Mouse (Mus musculus) MEL (cell line): ENCODE measurements around the gene Esr1. TPM values are rescaled to one million over a fixed set of nuclear protein-coding genes. Genes with fewer than 3 reads are reported as not detected.
A peak's percentile ranks its signal among the peaks of the same experiment; 100 is the strongest.

Source experiments
- DNase-seq: peaks from one replicate; pipeline ENCODE4 v3.0.0; 2011; ENCODE audit warnings: low read depth, low spot score
- H3K27ac ChIP-seq: 2 replicates; pipeline ENCODE4 v1.5.1; 2012; ENCODE audit warnings: low read depth, mild to moderate bottlenecking, control low read depth, low read length, moderate library complexity; ENCODE audit not compliant: control insufficient read depth
- H3K27me3 ChIP-seq, 2 experiments: fragments of 150-350 bp in 1 of 2; sonication (generic) in 1 of 2; 2 replicates each; pipeline ENCODE4 v1.6.1; 2012; ENCODE audit warnings: low read length in 2 of 2, mild to moderate bottlenecking in 2 of 2, improper control_type of control experiment in 1 of 2, moderate library complexity in 1 of 2; ENCODE audit not compliant: insufficient read depth in 2 of 2, control insufficient read depth in 1 of 2
- H3K36me3 ChIP-seq, 2 experiments: 2 replicates each; pipeline ENCODE4 v1.6.1; 2012 to 2014; ENCODE audit warnings: low read length in 2 of 2, improper control_type of control experiment in 1 of 2, inconsistent platforms in 1 of 2, mild to moderate bottlenecking in 1 of 2; ENCODE audit not compliant: insufficient read depth in 2 of 2, control insufficient read depth in 1 of 2
- H3K4me1 ChIP-seq, 2 experiments: fragments of 150-350 bp in 1 of 2; sonication (generic) in 1 of 2; 2 replicates each; pipeline ENCODE4 v1.6.1; 2012; ENCODE audit warnings: low read length in 2 of 2, improper control_type of control experiment in 1 of 2, mild to moderate bottlenecking in 1 of 2; ENCODE audit not compliant: insufficient read depth in 2 of 2, control insufficient read depth in 1 of 2
- H3K4me3 ChIP-seq, 2 experiments: fragments of 150-350 bp in 1 of 2; sonication (generic) in 1 of 2; 2 replicates each; pipeline ENCODE4 v1.5.1; 2012; ENCODE audit warnings: low read depth in 2 of 2, low read length in 2 of 2, mild to moderate bottlenecking in 2 of 2, moderate library complexity in 2 of 2, control low read depth in 1 of 2, improper control_type of control experiment in 1 of 2; ENCODE audit not compliant: control insufficient read depth in 1 of 2, insufficient read depth in 1 of 2
- H3K79me2 ChIP-seq: 2 replicates; pipeline ENCODE4 v1.6.1; 2012; ENCODE audit warnings: mild to moderate bottlenecking, low read length, moderate library complexity; ENCODE audit not compliant: control insufficient read depth, poor library complexity, insufficient read depth
- H3K9ac ChIP-seq: 2 replicates; pipeline ENCODE4 v1.6.1; 2012; ENCODE audit warnings: low read depth, mild to moderate bottlenecking, control low read depth, low read length, moderate library complexity; ENCODE audit not compliant: control insufficient read depth, poor library complexity, severe bottlenecking
- H3K9me3 ChIP-seq: fragments of 150-350 bp; sonication (generic); replicated peaks from 2 replicates; pipeline ENCODE4 v1.6.1; 2012; ENCODE audit warnings: mild to moderate bottlenecking, low read length, improper control_type of control experiment, moderate library complexity; ENCODE audit not compliant: insufficient read depth
- BHLHE40 ChIP-seq: IDR thresholded peaks from 2 replicates; pipeline ENCODE4 v1.6.1; 2012; ENCODE audit warnings: low read depth, mild to moderate bottlenecking, inconsistent platforms, low read length, improper control_type of control experiment, borderline replicate concordance
- CHD1 ChIP-seq: IDR thresholded peaks from 2 replicates; pipeline ENCODE4 v1.6.1; 2012; ENCODE audit warnings: low read depth, mild to moderate bottlenecking, inconsistent platforms, low read length, improper control_type of control experiment
- ELF1 ChIP-seq: IDR thresholded peaks from 2 replicates; pipeline ENCODE4 v1.6.1; 2014; ENCODE audit warnings: low read depth, mild to moderate bottlenecking, inconsistent platforms, low read length, improper control_type of control experiment, moderate library complexity
- EP300 ChIP-seq, 2 experiments: IDR thresholded peaks; 2 replicates each; pipeline ENCODE4 v1.6.1; 2011; ENCODE audit warnings: improper control_type of control experiment in 2 of 2, low read length in 2 of 2, low read depth in 1 of 2, mild to moderate bottlenecking in 1 of 2
- ETS1 ChIP-seq: IDR thresholded peaks from 2 replicates; pipeline ENCODE4 v1.6.1; 2012; ENCODE audit warnings: low read depth, mild to moderate bottlenecking, inconsistent platforms, low read length, improper control_type of control experiment, moderate library complexity
- GABPA ChIP-seq: IDR thresholded peaks from 2 replicates; pipeline ENCODE4 v1.6.1; 2012; ENCODE audit warnings: low read depth, mild to moderate bottlenecking, inconsistent platforms, low read length, improper control_type of control experiment, moderate library complexity
- HCFC1 ChIP-seq: IDR thresholded peaks from 2 replicates; pipeline ENCODE4 v1.6.1; 2012; ENCODE audit warnings: low read depth, mild to moderate bottlenecking, inconsistent platforms, low read length, improper control_type of control experiment, moderate library complexity
- JUND ChIP-seq: IDR thresholded peaks from 2 replicates; pipeline ENCODE4 v1.6.1; 2011; ENCODE audit warnings: low read depth, mild to moderate bottlenecking, improper control_type of control experiment, low read length
- KAT2A ChIP-seq: conservative IDR thresholded peaks from 2 replicates; pipeline ENCODE4 v1.6.1; 2012; ENCODE audit warnings: low read depth, low read length, improper control_type of control experiment, inconsistent platforms
- MAX ChIP-seq: IDR thresholded peaks from 2 replicates; pipeline ENCODE4 v1.6.1; 2011; ENCODE audit warnings: low read length, improper control_type of control experiment
- MAZ ChIP-seq: IDR thresholded peaks from 2 replicates; pipeline ENCODE4 v1.6.1; 2012; ENCODE audit warnings: low read depth, mild to moderate bottlenecking, inconsistent platforms, low read length, improper control_type of control experiment
- MEF2A ChIP-seq: IDR thresholded peaks from 2 replicates; pipeline ENCODE4 v1.6.1; 2014; ENCODE audit warnings: low read depth, mild to moderate bottlenecking, inconsistent platforms, low read length, improper control_type of control experiment; ENCODE audit not compliant: poor library complexity, insufficient replicate concordance, severe bottlenecking; ENCODE audit errors: extremely low read depth
- MYC ChIP-seq: IDR thresholded peaks from 2 replicates; pipeline ENCODE4 v1.6.1; 2011; ENCODE audit warnings: low read depth, mild to moderate bottlenecking, low read length, improper control_type of control experiment, moderate library complexity
- NELFE ChIP-seq: IDR thresholded peaks from 2 replicates; pipeline ENCODE4 v1.6.1; 2011; ENCODE audit warnings: low read depth, low read length, improper control_type of control experiment
- NRF1 ChIP-seq: IDR thresholded peaks from 2 replicates; pipeline ENCODE4 v1.6.1; 2014; ENCODE audit warnings: low read depth, mild to moderate bottlenecking, inconsistent platforms, low read length, improper control_type of control experiment, moderate library complexity; ENCODE audit not compliant: poor library complexity, insufficient read depth, severe bottlenecking
- POLR2A ChIP-seq, 2 experiments: IDR thresholded peaks; 2 replicates each; pipeline ENCODE4 v1.6.1; 2011 to 2012; ENCODE audit warnings: low read length in 2 of 2, mild to moderate bottlenecking in 2 of 2, control low read depth in 1 of 2, improper control_type of control experiment in 1 of 2, low read depth in 1 of 2, moderate library complexity in 1 of 2; ENCODE audit not compliant: control insufficient read depth in 1 of 2, insufficient read depth in 1 of 2, poor library complexity in 1 of 2
- POLR2AphosphoS2 ChIP-seq: IDR thresholded peaks from 2 replicates; pipeline ENCODE4 v1.6.1; 2011; ENCODE audit warnings: low read length, improper control_type of control experiment
- SMC3 ChIP-seq: IDR thresholded peaks from 2 replicates; pipeline ENCODE4 v1.6.1; 2011; ENCODE audit warnings: low read depth, low read length, improper control_type of control experiment
- TAL1 ChIP-seq: IDR thresholded peaks from 2 replicates; pipeline ENCODE4 v1.6.1; 2012; ENCODE audit warnings: mild to moderate bottlenecking, inconsistent platforms, low read length, moderate library complexity, mixed read lengths
- TBP ChIP-seq: IDR thresholded peaks from 2 replicates; pipeline ENCODE4 v1.8.0; 2011; ENCODE audit warnings: low read depth, low read length, improper control_type of control experiment
- USF1 ChIP-seq: IDR thresholded peaks from 2 replicates; pipeline ENCODE4 v1.6.1; 2014; ENCODE audit warnings: low read depth, mild to moderate bottlenecking, inconsistent platforms, low read length, improper control_type of control experiment, moderate library complexity
- ZC3H11A ChIP-seq: IDR thresholded peaks from 2 replicates; pipeline ENCODE4 v1.6.1; 2012; ENCODE audit warnings: low read depth, mild to moderate bottlenecking, inconsistent platforms, low read length, improper control_type of control experiment
- ZMIZ1 ChIP-seq: IDR thresholded peaks from 2 replicates; pipeline ENCODE4 v1.6.1; 2012; ENCODE audit warnings: low read depth, mild to moderate bottlenecking, inconsistent platforms, low read length, improper control_type of control experiment, moderate library complexity
- ZNF384 ChIP-seq: IDR thresholded peaks from 2 replicates; pipeline ENCODE4 v1.6.1; 2012; ENCODE audit warnings: low read depth, mild to moderate bottlenecking, inconsistent platforms, low read length, improper control_type of control experiment
- polyA plus RNA-seq, 2 experiments: library from polyadenylated mRNA; stranded (reverse) in 1 of 2; unstranded in 1 of 2; fragments of >175 nt in 1 of 2; fragments of >200 nt in 1 of 2; gene quantifications; 2 replicates each; pipeline versions ENCODE4 v1.2.1 to v1.2.4; 2012; ENCODE audit warnings: low replicate concordance in 2 of 2, low read depth in 1 of 2; ENCODE audit not compliant: insufficient read length in 2 of 2, insufficient read depth in 1 of 2, missing spikeins in 1 of 2
- total RNA-seq: library from RNA; depleted of rRNA; stranded (reverse); fragments of 300-350 nt; gene quantifications from 2 replicates; pipeline ENCODE4 v1.2.3, GENCODE M21; 2012

Esr1 gene
- total and polyA plus RNA-seq, 3 experiments = 0.65 to 0.69 TPM; not detected in 1

DNA sequence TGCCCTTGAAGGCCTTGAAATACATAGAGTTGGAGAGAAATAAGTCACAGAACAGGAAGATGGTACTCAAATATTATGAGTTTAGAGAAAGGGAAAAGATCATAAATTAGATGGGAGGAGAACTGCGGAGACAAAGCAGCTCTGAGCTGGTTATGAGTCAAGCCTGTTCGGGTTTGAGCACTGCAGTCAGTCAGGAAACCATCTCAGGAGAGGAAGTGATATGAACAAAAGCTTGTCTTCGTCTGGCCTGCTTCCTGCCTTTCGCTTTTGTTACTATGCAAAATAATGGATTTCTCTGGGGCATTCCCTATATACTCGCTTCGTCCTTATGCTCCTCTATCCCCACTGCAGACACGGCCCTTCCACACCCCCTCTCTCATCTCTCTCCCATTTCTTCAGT, 288.9 kb downstream of the Esr1 start:
- DNase-seq = no peak
- Histone ChIP-seq H3K27me3 (no peaks in the 10 kb centered on the region), H3K79me2 (no peaks in the 10 kb centered on the region), H3K9ac (no peak overlapping the region), H3K4me3 (no peak overlapping the region), H3K27ac (no peak overlapping the region), H3K9me3 (no peaks in the 10 kb centered on the region), H3K4me1 (no peaks in the 10 kb centered on the region), H3K36me3 (no peaks in the 10 kb centered on the region)
- TF ChIP-seq CHD1 (no peak), MEF2A (no peak), SMC3 (no peak), ZNF384 (no peak), POLR2AphosphoS2 (no peak), JUND (no peak), MYC (no peak), MAZ (no peak), HCFC1 (no peak), NRF1 (no peak), TBP (no peak), POLR2A (IDR thresholded peaks at IDR 0.05; ENCODE audit: control insufficient read depth in 1 of 2, insufficient read depth in 1 of 2, low read depth in 1 of 2, low read length in 2 of 2, poor library complexity in 1 of 2) (no peak), ZMIZ1 (no peak)

DNA sequence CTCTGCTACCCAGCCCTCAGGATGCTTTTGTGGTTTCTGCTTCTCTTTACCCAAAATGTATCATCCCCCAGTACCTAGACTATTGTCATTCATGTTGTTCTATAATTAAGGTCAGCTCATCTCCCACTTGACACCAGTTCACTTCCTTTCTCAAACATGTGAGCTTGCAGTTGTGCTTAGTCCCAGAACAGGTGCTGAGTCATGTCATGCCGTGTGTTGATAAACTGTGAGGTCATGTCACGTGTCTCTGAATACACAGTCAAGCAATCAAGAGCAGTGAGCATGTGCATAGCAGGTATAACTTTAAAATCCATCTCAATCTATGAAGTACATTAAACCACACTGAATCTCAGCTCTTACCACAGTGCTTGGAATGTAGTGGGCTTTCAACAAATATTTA, 297.9 kb downstream of the Esr1 start:
- TF ChIP-seq ZMIZ1 (no peak), TBP (no peak), NELFE (no peak), SMC3 (no peak), GABPA (no peak), ELF1 (no peak), BHLHE40 (no peak), ZC3H11A (no peak), MAX (peak; percentile 49; the same call in 1 of the 2 replicates), USF1 (peak; percentile 38; the same call in 1 of the 2 replicates), MEF2A (no peak), JUND (no peak), TAL1 (no peak), EP300 (IDR thresholded peaks at IDR 0.05; ENCODE audit: low read depth in 1 of 2, low read length in 2 of 2) (no peak), KAT2A (no peak), CHD1 (no peak), ETS1 (0 out of 2 replicates have a peak, but pooled peaks have one; percentile 28)
- no peaks in the 10 kb centered on the region for H3K79me2 ChIP-seq
- no peak overlapping the region for H3K27ac ChIP-seq
- H3K4me3 ChIP-seq = no peak overlapping the region
- H3K27me3 ChIP-seq = no peaks in the 10 kb centered on the region
- H3K4me1 ChIP-seq = no peaks in the 10 kb centered on the region
- no peak overlapping the region for H3K9ac ChIP-seq
- DNase-seq = peak; percentile 31
- no peaks in the 10 kb centered on the region for H3K36me3 ChIP-seq
- no peaks in the 10 kb centered on the region for H3K9me3 ChIP-seq
